Mouse (Mus musculus) small intestine, adult 2 months (tissue): ENCODE results near the gene Ugt1a9.
"Not testable (repeated sequence)": the region's sequence is repeated elsewhere in the genome, so short reads cannot be mapped to it uniquely, and the experiment has no call there.

Source experiments
- CTCF ChIP-seq: fragments of 200-500 bp; IDR thresholded peaks from 2 replicates; pipeline ENCODE4 v1.5.1; 2012; ENCODE audit warnings: low read depth, mild to moderate bottlenecking, control low read depth, inconsistent platforms, low read length, moderate library complexity, mixed read lengths; ENCODE audit not compliant: insufficient replicate concordance, insufficient read length; ENCODE audit errors: extremely low read depth
- POLR2A ChIP-seq: fragments of 200-500 bp; IDR thresholded peaks from 2 replicates; pipeline ENCODE4 v1.6.1; 2012; ENCODE audit warnings: low read depth, mild to moderate bottlenecking, control low read depth, inconsistent platforms, low read length, moderate library complexity

- TF ChIP-seq POLR2A, CTCF: not testable (repeated sequence)
These were observed 42.2 kb downstream of the Ugt1a9 start for GRCm38 (mm10) chr1:88112769-88113168.
